Mouse (Mus musculus) spleen, embryonic (tissue): ENCODE results near the gene 3110082I17Rik.

Experiments
- CTCF ChIA-PET: fragments of 350-600 bp; sonication (Branson Sonifier 250); formaldehyde crosslinking; loops from one replicate; lab custom pipeline; 2022; lab: Charles Lee

3110082I17Rik gene

GRCm38 (mm10) chr5:139333301-139334013 is 126.9 kb downstream of the 3110082I17Rik start:
- CTCF ChIA-PET = interaction anchor here (0.6 kb wide), 1 partner anchor 134 kb away, joined by 9 read pairs; no protein-coding TSS in a partner anchor

GRCm38 (mm10) chr5:139332590-139333272 is 127.6 kb downstream of the 3110082I17Rik start:
- CTCF ChIA-PET = interaction anchor here (0.6 to 0.7 kb wide), 3 partner anchors 11 to 152 kb away, joined by 3 to 14 read pairs (median 3); no protein-coding TSS in a partner anchor

- CTCF ChIA-PET = interaction anchor here (0.6 to 0.7 kb wide), 3 partner anchors 12 to 152 kb away, joined by 3 to 6 read pairs (median 3); no protein-coding TSS in a partner anchor
These were observed 128.6 kb downstream of the 3110082I17Rik start for GRCm38 (mm10) chr5:139331742-139332141.

- CTCF ChIA-PET = interaction anchor here (0.6 kb wide), 1 partner anchor 162 kb away, joined by 5 read pairs; no protein-coding TSS in a partner anchor
These were observed 129.6 kb downstream of the 3110082I17Rik start for GRCm38 (mm10) chr5:139330766-139331165.

- CTCF ChIA-PET = no interaction called here
These were observed 132.7 kb downstream of the 3110082I17Rik start for GRCm38 (mm10) chr5:139327634-139328020.

GRCm38 (mm10) chr5:139326986-139327633 is 133.2 kb downstream of the 3110082I17Rik start:
- CTCF ChIA-PET = interaction anchor here (0.5 kb wide), 1 partner anchor 14 kb away, joined by 5 read pairs; no protein-coding TSS in a partner anchor

- CTCF ChIA-PET = interaction anchor here (0.5 to 1.1 kb wide), 2 partner anchors 15 to 28 kb away, joined by 4 to 5 read pairs; no protein-coding TSS in a partner anchor
These were observed 134.1 kb downstream of the 3110082I17Rik start for GRCm38 (mm10) chr5:139326111-139326696.

- CTCF ChIA-PET = interaction anchor here (0.8 to 1.5 kb wide), 5 partner anchors 25 to 43 kb away, joined by 3 to 5 read pairs (median 4); no protein-coding TSS in a partner anchor
These were observed 134.8 kb downstream of the 3110082I17Rik start, which contains the start of gene Adap1 for GRCm38 (mm10) chr5:139325395-139325966. Adap1 (minus strand) TSS chr5:139325622.

GRCm38 (mm10) chr5:139324691-139325394 is 135.5 kb downstream of the 3110082I17Rik start:
- CTCF ChIA-PET = interaction anchor here (0.8 to 1.5 kb wide), 4 partner anchors 24 to 42 kb away, joined by 3 to 5 read pairs (median 4); no protein-coding TSS in a partner anchor

- CTCF ChIA-PET = interaction anchor here (0.9 to 1.5 kb wide), 2 partner anchors 16 to 23 kb away, joined by 3 to 5 read pairs; no protein-coding TSS in a partner anchor
These were observed 136.3 kb downstream of the 3110082I17Rik start for GRCm38 (mm10) chr5:139324045-139324491.

- CTCF ChIA-PET = interaction anchor here (0.6 to 0.9 kb wide), 2 partner anchors 16 to 1072 kb away, joined by 3 read pairs; no protein-coding TSS in a partner anchor
These were observed 136.9 kb downstream of the 3110082I17Rik start for GRCm38 (mm10) chr5:139323260-139323924.

- CTCF ChIA-PET = no interaction called here
These were observed 139.0 kb downstream of the 3110082I17Rik start for GRCm38 (mm10) chr5:139321331-139321730.

GRCm38 (mm10) chr5:139320424-139320823 is 139.9 kb downstream of the 3110082I17Rik start:
- CTCF ChIA-PET = no interaction called here

GRCm38 (mm10) chr5:139317751-139318504 is 142.4 kb downstream of the 3110082I17Rik start:
- CTCF ChIA-PET = no interaction called here

- CTCF ChIA-PET = no interaction called here
These were observed 143.2 kb downstream of the 3110082I17Rik start for GRCm38 (mm10) chr5:139316982-139317675.

GRCm38 (mm10) chr5:139314941-139315642 is 145.2 kb downstream of the 3110082I17Rik start:
- CTCF ChIA-PET = no interaction called here

GRCm38 (mm10) chr5:139313536-139313935 is 146.8 kb downstream of the 3110082I17Rik start:
- CTCF ChIA-PET = no interaction called here
